Mouse (Mus musculus) CH12F3 (cell line): ENCODE results near the gene Spn.
"Not testable (repeated sequence)": the region's sequence is repeated elsewhere in the genome, so short reads cannot be mapped to it uniquely, and the experiment has no call there.

Experiments used
- in situ Hi-C: fragments of 300-500 bp; cut with MboI; formaldehyde crosslinking; loops from 2 replicates; pipeline ENCODE4 v1.14.3; 2020; ENCODE audit warnings: low sequenced_read_pairs

The Spn gene

DNA sequence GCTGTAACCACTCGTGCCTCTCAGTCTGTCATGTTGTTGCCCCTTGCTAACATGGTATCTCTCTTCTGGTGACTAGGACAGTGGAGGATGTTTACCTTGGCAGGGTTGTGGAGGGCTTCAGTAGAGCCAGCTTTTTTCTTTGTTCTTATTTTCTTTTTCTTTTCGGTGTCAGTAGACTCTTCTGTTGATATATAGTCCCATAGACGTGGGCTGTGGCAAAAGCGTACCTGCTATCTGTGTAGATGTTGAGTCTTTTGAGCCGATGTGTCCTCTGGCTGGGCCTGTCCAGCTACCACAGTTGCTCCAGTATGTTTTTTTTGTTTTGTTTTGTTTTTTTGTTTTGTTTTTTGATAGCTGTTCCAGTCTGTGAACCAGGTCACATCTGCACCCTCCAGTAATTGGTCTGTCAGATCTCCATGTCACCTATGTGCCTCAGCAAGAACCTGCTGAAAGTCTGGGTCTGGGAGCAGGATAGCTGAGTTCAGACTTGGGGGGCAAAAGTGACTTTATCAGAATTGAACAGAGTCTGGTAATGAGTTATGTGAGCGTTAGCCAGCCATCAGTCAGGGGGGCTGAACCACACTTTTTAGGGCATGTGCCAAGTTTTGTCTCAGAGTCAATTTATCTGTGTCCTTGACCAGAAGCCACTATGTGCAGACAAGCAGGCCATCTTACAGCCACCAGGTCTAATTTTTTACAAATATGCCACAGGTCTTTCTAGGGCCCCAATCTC is 50.2 kb downstream of the Spn start, which contains the start of gene Zg16:
TSS of gene Zg16 (minus strand) at position 51 of the 733 bp plus-strand sequence.
- in situ Hi-C loops, result not testable (repeated sequence)

GRCm38 (mm10) chr7:127085751-127086150 is 51.9 kb downstream of the Spn start:
- in situ Hi-C loops, result not testable (repeated sequence)

DNA sequence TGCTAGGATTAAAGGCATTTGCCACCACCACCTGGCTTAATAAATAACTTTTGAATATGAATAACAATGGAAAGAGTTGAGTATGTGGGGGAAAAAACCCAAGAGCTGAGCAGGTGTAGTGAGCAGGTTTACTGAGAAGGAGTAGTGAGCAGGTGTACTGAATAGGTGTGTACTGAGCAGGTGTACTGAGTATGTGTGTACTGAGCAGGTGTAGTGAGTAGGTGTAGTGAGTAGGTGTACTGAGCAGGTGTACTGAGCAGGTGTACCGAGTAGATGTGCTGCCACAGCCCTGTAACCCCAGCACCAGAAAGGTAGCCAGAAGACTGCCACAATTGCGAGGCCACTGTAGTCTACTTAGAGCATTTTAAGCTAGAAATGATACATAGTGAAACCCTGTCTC is 52.8 kb downstream of the Spn start:
- in situ Hi-C loops, result no loop called here

GRCm38 (mm10) chr7:127083689-127084088 is 53.9 kb downstream of the Spn start:
- in situ Hi-C loops, result no loop called here

- in situ Hi-C loops, result no loop called here
Measured at GRCm38 (mm10) chr7:127082995-127083394, 54.6 kb downstream of the Spn start.

DNA sequence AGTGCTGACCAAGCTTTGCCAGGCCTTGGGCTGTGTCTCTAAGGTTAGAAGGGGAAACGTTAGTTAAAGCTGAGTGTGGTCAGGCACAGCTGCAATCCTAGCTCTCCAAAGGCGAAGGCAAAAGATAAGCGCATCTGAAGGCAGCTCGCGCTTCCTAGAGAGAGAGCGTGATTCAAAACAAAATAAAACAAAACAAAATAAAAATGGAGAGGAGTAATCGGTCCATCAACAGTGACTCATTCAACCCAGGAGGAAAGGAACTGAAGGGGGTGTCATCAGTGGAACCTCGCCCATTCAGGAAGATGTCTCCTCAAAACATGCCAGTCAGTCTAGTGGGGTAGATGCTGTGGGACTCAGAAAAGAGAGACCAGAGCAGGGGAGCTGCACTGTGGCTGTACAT is 55.4 kb downstream of the Spn start:
- in situ Hi-C loops, result no loop called here
